Mouse (Mus musculus) ES-E14 (cell line): ENCODE results near the gene Nkain2.

Experiments used
- CHD2 ChIP-seq: IDR thresholded peaks from 2 replicates; pipeline ENCODE4 v1.6.1; 2014; ENCODE audit warnings: mild to moderate bottlenecking, low read depth, low read length, inconsistent platforms
- ZC3H11A ChIP-seq: IDR thresholded peaks from 2 replicates; pipeline ENCODE4 v1.6.1; 2012; ENCODE audit warnings: low read depth, mild to moderate bottlenecking, inconsistent platforms, low read length, borderline replicate concordance
- ZNF384 ChIP-seq: IDR thresholded peaks from 2 replicates; pipeline ENCODE4 v1.6.1; 2012; ENCODE audit warnings: low read depth, low read length, inconsistent platforms

- no peak for TF ChIP-seq CHD2
- TF ChIP-seq ZC3H11A: no peak
- no peak for TF ChIP-seq ZNF384
These were observed 1063.2 kb downstream of the Nkain2 start for GRCm38 (mm10) chr10:31827041-31827440.
